In the genomic region with DNA sequence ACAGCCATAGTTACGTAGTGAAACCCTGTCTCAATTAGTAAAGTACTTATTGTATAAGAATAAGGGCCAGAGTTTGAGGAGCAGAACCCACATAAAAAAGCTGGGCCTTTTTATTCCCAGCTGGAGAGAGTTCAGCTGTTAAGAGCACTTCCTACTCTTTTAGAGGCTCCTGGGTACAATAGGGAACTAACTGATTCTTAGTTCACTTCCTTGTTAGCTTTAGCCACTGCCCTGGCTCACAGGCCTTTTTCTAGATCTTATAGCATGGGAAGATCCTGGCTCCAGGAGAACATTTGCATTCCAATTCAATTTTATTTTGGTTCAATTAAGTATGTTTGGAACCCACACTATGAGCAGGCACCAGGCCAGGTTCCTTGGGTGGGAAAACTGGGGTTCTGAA, we compare ENCODE assay signal across 16 mouse cellular contexts. TPM values are rescaled to one million over a fixed set of nuclear protein-coding genes. Genes with fewer than 3 reads are reported as not detected.
A peak's percentile ranks its signal among the peaks of the same experiment; 100 is the strongest.
DNase-seq lines count a peak whose midpoint lies in the region; ATAC-seq lines count a peak whose summit lies in the region.
"Had no signal": no experiment of that assay in that cellular context is flagged by ENCODE, and none has a peak within 500 bp of the region (broad histone marks: within the 10 kb centered on the region; RNA-seq: fewer than 3 reads in every experiment).

No protein-coding gene starts in this region.

- 0 out of 2 replicates have a peak, but pooled peaks cover 5% of the 10 kb centered on the region for H3K4me1 ChIP-seq in hindbrain, embryonic 13.5 days (replicated peaks)
- 0 out of 2 replicates have a peak, but pooled peaks cover 3% of the 10 kb centered on the region for H3K4me1 ChIP-seq in hindbrain, embryonic 10.5 days (replicated peaks)
- H3K4me1 ChIP-seq in midbrain, embryonic 11.5 days (ENCODE audit: control insufficient read depth, insufficient read depth, low read length) = peaks cover 2% of the 10 kb centered on the region; the same call in 1 of the 2 replicates
- no peaks in the 10 kb centered on the region for H3K4me1 ChIP-seq in midbrain, embryonic 15.5 days
- H3K4me1 ChIP-seq in liver, embryonic 13.5 days (replicated peaks) = peaks cover 73% of the 10 kb centered on the region
- peaks cover 18% of the 10 kb centered on the region; the same call in 1 of the 2 replicates for H3K4me1 ChIP-seq in stomach, embryonic 16.5 days (ENCODE audit: control insufficient read depth, insufficient read depth, low read length)
- H3K4me1 ChIP-seq: embryonic facial prominence, embryonic 12.5 days; limb, embryonic 15.5 days had no signal

- H3K36me3 ChIP-seq in hindbrain, embryonic 13.5 days = no peaks in the 10 kb centered on the region
- no peaks in the 10 kb centered on the region for H3K36me3 ChIP-seq in hindbrain, embryonic 10.5 days
- no peaks in the 10 kb centered on the region for H3K36me3 ChIP-seq in midbrain, embryonic 11.5 days (ENCODE audit: control insufficient read depth, insufficient read depth, low read length)
- no peaks in the 10 kb centered on the region for H3K36me3 ChIP-seq in midbrain, embryonic 15.5 days (replicated peaks)
- H3K36me3 ChIP-seq in liver, embryonic 13.5 days = no peaks in the 10 kb centered on the region
- H3K36me3 ChIP-seq in stomach, embryonic 16.5 days (ENCODE audit: control insufficient read depth, insufficient read depth, low read length) = no peaks in the 10 kb centered on the region
- H3K36me3 ChIP-seq: embryonic facial prominence, embryonic 12.5 days; limb, embryonic 15.5 days had no signal

- WGBS in hindbrain, embryonic 13.5 days = 66% methylated on average over 1 of the region's 1 CpGs
- 86% methylated on average over 1 of the region's 1 CpGs for WGBS in hindbrain, embryonic 10.5 days
- WGBS in midbrain, embryonic 11.5 days = 94% methylated on average over 1 of the region's 1 CpGs
- 67% methylated on average over 1 of the region's 1 CpGs for WGBS in midbrain, embryonic 15.5 days
- 90% methylated on average over 1 of the region's 1 CpGs for WGBS in liver, embryonic 13.5 days (ENCODE audit: insufficient replicate concordance)
- 83% methylated on average over 1 of the region's 1 CpGs for WGBS in stomach, embryonic 16.5 days

- DNase-seq in hindbrain, embryonic 10.5 days (ENCODE audit: low spot score) = no peak
- peak; percentile 76 for DNase-seq in midbrain, embryonic 11.5 days (ENCODE audit: low spot score, missing footprints)
- no peak for DNase-seq in liver, embryonic 13.5 days
- no peak for DNase-seq in gastrocnemius, adult 8-10 months (ENCODE audit: low spot score in 2 of 2)
- no peak for DNase-seq in adrenal gland, postnatal 25 days
- DNase-seq: adrenal gland, adult 2 months; cerebellum, adult 2 months; gastrocnemius, adult 2 months; heart, postnatal 14 days; kidney, postnatal 14 days had no signal

- no peak overlapping the region for H3K4me2 ChIP-seq in hindbrain, embryonic 13.5 days
- H3K4me2 ChIP-seq in midbrain, embryonic 11.5 days = no peak overlapping the region
- H3K4me2 ChIP-seq in midbrain, embryonic 15.5 days = no peak overlapping the region
- no peak overlapping the region for H3K4me2 ChIP-seq in liver, embryonic 13.5 days
- H3K4me2 ChIP-seq in stomach, embryonic 16.5 days (ENCODE audit: low read depth, low read length) = no peak overlapping the region
- H3K4me2 ChIP-seq: embryonic facial prominence, embryonic 12.5 days; limb, embryonic 15.5 days had no signal

- no peak for ATAC-seq in hindbrain, embryonic 13.5 days (ENCODE audit: low FRiP score)
- ATAC-seq in midbrain, embryonic 11.5 days (ENCODE audit: low FRiP score) = no peak
- ATAC-seq in midbrain, embryonic 15.5 days (replicated peaks) = no peak
- ATAC-seq in liver, embryonic 13.5 days (ENCODE audit: low read depth) = no peak
- no peak for ATAC-seq in stomach, embryonic 16.5 days (ENCODE audit: insufficient read depth, low FRiP score)
- ATAC-seq: intestine, embryonic 16.5 days had no signal

- H3K9me3 ChIP-seq in hindbrain, embryonic 13.5 days = no peaks in the 10 kb centered on the region
- H3K9me3 ChIP-seq in hindbrain, embryonic 10.5 days = no peaks in the 10 kb centered on the region
- H3K9me3 ChIP-seq in midbrain, embryonic 11.5 days (ENCODE audit: control insufficient read depth, low read length) = no peaks in the 10 kb centered on the region
- no peaks in the 10 kb centered on the region for H3K9me3 ChIP-seq in midbrain, embryonic 15.5 days
- H3K9me3 ChIP-seq in liver, embryonic 13.5 days (replicated peaks) = no peaks in the 10 kb centered on the region
- H3K9me3 ChIP-seq in stomach, embryonic 16.5 days (replicated peaks; ENCODE audit: control insufficient read depth, low read length) = no peaks in the 10 kb centered on the region
- H3K9me3 ChIP-seq: embryonic facial prominence, embryonic 12.5 days; limb, embryonic 15.5 days had no signal

- no peak overlapping the region for H3K9ac ChIP-seq in hindbrain, embryonic 13.5 days
- H3K9ac ChIP-seq in midbrain, embryonic 11.5 days (ENCODE audit: low read length) = no peak overlapping the region
- H3K9ac ChIP-seq in midbrain, embryonic 15.5 days = no peak overlapping the region
- 0 out of 2 replicates have a peak overlapping the region, but pooled peaks have one; percentile 42 for H3K9ac ChIP-seq in liver, embryonic 13.5 days
- H3K9ac ChIP-seq in stomach, embryonic 16.5 days (ENCODE audit: low read length) = no peak overlapping the region
- H3K9ac ChIP-seq: embryonic facial prominence, embryonic 12.5 days; limb, embryonic 15.5 days had no signal

- H3K27me3 ChIP-seq in hindbrain, embryonic 13.5 days = no peaks in the 10 kb centered on the region
- H3K27me3 ChIP-seq in hindbrain, embryonic 10.5 days (ENCODE audit: insufficient read depth, poor library complexity, severe bottlenecking) = no peaks in the 10 kb centered on the region
- no peaks in the 10 kb centered on the region for H3K27me3 ChIP-seq in midbrain, embryonic 11.5 days (ENCODE audit: control insufficient read depth, insufficient read depth, low read length)
- no peaks in the 10 kb centered on the region for H3K27me3 ChIP-seq in midbrain, embryonic 15.5 days (replicated peaks)
- H3K27me3 ChIP-seq in liver, embryonic 13.5 days = no peaks in the 10 kb centered on the region
- H3K27me3 ChIP-seq in stomach, embryonic 16.5 days (ENCODE audit: control insufficient read depth, insufficient read depth, low read length) = no peaks in the 10 kb centered on the region
- H3K27me3 ChIP-seq: embryonic facial prominence, embryonic 12.5 days; limb, embryonic 15.5 days had no signal

- peak overlapping the region; percentile 1; the same call in 1 of the 2 replicates for H3K27ac ChIP-seq in hindbrain, embryonic 13.5 days
- no peak overlapping the region for H3K27ac ChIP-seq in hindbrain, embryonic 10.5 days
- no peak overlapping the region for H3K27ac ChIP-seq in midbrain, embryonic 11.5 days (ENCODE audit: low read depth, low read length)
- no peak overlapping the region for H3K27ac ChIP-seq in midbrain, embryonic 15.5 days
- peak overlapping the region; percentile 98 for H3K27ac ChIP-seq in liver, embryonic 13.5 days
- peak overlapping the region; percentile 32; the same call in 1 of the 2 replicates for H3K27ac ChIP-seq in stomach, embryonic 16.5 days (ENCODE audit: low read length)
- H3K27ac ChIP-seq: embryonic facial prominence, embryonic 12.5 days; gastrocnemius, adult 2 months; limb, embryonic 15.5 days had no signal

- H3K4me3 ChIP-seq in hindbrain, embryonic 13.5 days = no peak overlapping the region
- no peak overlapping the region for H3K4me3 ChIP-seq in hindbrain, embryonic 10.5 days
- no peak overlapping the region for H3K4me3 ChIP-seq in midbrain, embryonic 11.5 days (ENCODE audit: low read depth, low read length)
- no peak overlapping the region for H3K4me3 ChIP-seq in midbrain, embryonic 15.5 days
- H3K4me3 ChIP-seq in liver, embryonic 13.5 days (replicated peaks) = no peak overlapping the region
- H3K4me3 ChIP-seq in stomach, embryonic 16.5 days (replicated peaks; ENCODE audit: low read length) = no peak overlapping the region
- H3K4me3 ChIP-seq: embryonic facial prominence, embryonic 12.5 days; gastrocnemius, adult 2 months; limb, embryonic 15.5 days had no signal

RNA-seq across cellular contexts. Expression of a gene that starts 43.8 kb away (rescaled TPM):
- polyA plus RNA-seq in hindbrain, embryonic 13.5 days (2015; fragmentation: Nextera tagmentation; extraction: Ambion mirVana) = 9.0 and 10.4 TPM in 2 replicates
- 5.9 and 8.2 TPM in 2 replicates for polyA plus RNA-seq in hindbrain, embryonic 10.5 days (2016; fragmentation: Nextera tagmentation; extraction: Ambion mirVana)
- polyA plus RNA-seq in midbrain, embryonic 11.5 days (2014; fragmentation: Nextera tagmentation; extraction: Ambion mirVana) = 7.5 and 7.6 TPM in 2 replicates
- polyA plus RNA-seq in midbrain, embryonic 15.5 days (2015; fragmentation: Nextera tagmentation; extraction: Ambion mirVana) = 12.7 and 13.9 TPM in 2 replicates
- 0.43 and 0.59 TPM in 2 replicates for polyA plus RNA-seq in liver, embryonic 13.5 days (2015; fragmentation: Nextera tagmentation; extraction: Ambion mirVana)
- polyA plus RNA-seq in stomach, embryonic 16.5 days (2015; fragmentation: Nextera tagmentation; extraction: Ambion mirVana) = 2.1 and 2.5 TPM in 2 replicates
- 1 to 10 TPM in 2 of 4 experiments, under 1 TPM in 2; 0.46 to 6.3 (median 1.1) TPM for total RNA-seq in gastrocnemius, adult 8-10 months (2022)
- 4.6 and 6.0 TPM in 2 replicates for total RNA-seq in adrenal gland, postnatal 25 days (2021)

RNA-seq across cellular contexts. Expression of a gene that starts 53.8 kb away (rescaled TPM):
- polyA plus RNA-seq in hindbrain, embryonic 13.5 days (2015; fragmentation: Nextera tagmentation; extraction: Ambion mirVana) = 52.0 and 54.2 TPM in 2 replicates
- polyA plus RNA-seq in hindbrain, embryonic 10.5 days (2016; fragmentation: Nextera tagmentation; extraction: Ambion mirVana) = 80.0 and 81.4 TPM in 2 replicates
- polyA plus RNA-seq in midbrain, embryonic 11.5 days (2014; fragmentation: Nextera tagmentation; extraction: Ambion mirVana) = 61.0 and 68.7 TPM in 2 replicates
- 53.7 and 54.1 TPM in 2 replicates for polyA plus RNA-seq in midbrain, embryonic 15.5 days (2015; fragmentation: Nextera tagmentation; extraction: Ambion mirVana)
- polyA plus RNA-seq in liver, embryonic 13.5 days (2015; fragmentation: Nextera tagmentation; extraction: Ambion mirVana) = 31.3 and 32.3 TPM in 2 replicates
- polyA plus RNA-seq in stomach, embryonic 16.5 days (2015; fragmentation: Nextera tagmentation; extraction: Ambion mirVana) = 64.7 and 66.0 TPM in 2 replicates
- 1 to 10 TPM; 3.2 to 7.5 (median 4.0) TPM for total RNA-seq in gastrocnemius, adult 8-10 months (2022)
- 35.4 and 38.2 TPM in 2 replicates for total RNA-seq in adrenal gland, postnatal 25 days (2021)

Comparison
In these comparisons a context has a peak if more than half of its experiments do, and no peak if none do; other contexts are left out.
1. H3K27ac ChIP-seq: peak in hindbrain, embryonic 13.5 days (single experiment), liver, embryonic 13.5 days (single experiment) and stomach, embryonic 16.5 days (single experiment); none in hindbrain, embryonic 10.5 days (single experiment), midbrain, embryonic 11.5 days (single experiment) and midbrain, embryonic 15.5 days (single experiment).